Mouse (Mus musculus) ZHBTc4 (cell line): ENCODE results near the gene Map4.

Experiments used
- DNase-seq: peaks from one replicate; pipeline ENCODE4 v3.0.0-alpha.2; 2011; ENCODE audit warnings: low read depth, low spot score

Gene Map4

DNA sequence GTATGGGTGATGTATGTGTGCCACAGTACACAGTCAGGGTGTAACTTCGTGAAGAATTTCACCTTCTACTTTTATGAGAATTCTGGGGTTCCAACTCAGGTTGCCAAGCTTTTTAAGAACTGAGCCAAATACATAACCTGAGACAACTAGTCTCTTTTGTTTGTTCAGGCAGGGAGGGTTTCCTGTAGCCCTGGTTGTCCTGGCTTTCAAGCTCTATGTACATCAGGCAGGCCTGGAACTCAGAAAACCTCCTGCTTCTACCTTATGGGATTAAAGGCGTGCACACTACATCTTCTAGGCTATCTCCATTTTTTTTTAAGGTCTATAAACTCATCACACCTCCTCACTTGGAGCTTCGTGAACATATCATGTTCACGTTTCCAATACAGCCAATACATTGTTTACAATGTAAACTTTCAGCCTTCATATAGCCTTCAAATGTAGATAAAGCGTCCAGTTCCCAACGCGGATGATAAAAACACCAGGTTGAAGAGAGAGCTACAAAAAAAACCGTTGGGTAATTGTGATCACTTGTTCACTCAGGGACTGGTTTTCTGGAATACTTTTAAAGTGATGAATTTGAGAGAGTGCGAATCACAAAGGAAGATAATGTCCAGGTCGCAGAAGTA is 199.8 kb downstream of the Map4 start:
- DNase-seq = no peak

DNA sequence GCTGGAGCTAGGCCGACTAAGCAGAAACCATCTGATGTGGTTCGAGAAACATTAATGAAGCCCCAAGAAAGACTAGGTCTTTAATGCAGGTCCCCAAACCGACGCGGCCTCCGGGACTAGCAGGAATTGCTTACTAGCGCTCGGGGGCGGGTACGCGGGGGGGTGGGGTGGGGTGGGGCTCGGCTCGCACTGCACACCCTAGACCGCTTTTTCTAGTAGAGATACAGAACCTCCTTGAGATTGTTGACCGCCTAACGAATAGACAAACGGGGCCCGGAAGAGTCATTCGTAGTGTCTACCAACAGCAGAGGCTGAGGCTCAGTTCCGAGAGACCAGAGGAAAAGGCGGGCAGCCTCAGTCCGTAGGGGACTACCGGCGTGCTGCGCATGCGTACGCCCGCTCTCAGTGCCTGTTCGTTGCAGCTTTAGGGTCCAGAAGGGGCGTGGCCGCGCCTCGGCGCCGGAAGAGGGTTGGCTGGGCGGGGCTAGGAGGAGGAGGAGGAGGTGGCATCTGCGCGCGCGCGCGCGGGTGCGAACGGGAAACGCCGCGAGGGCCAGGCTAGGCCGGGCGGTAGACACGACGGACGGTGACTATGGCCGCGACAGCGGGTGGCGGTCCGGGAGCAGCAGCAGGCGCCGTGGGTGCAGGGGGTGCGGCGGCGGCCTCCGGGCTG is 200.4 kb downstream of the Map4 start:
- peak; percentile 100 for DNase-seq

- peak; percentile 81 for DNase-seq
Observed at GRCm38 (mm10) chr9:110132201-110132605, 200.9 kb downstream of the Map4 start.

GRCm38 (mm10) chr9:110132921-110133320 is 201.7 kb downstream of the Map4 start:
- no peak for DNase-seq
